Mouse (Mus musculus): ENCODE data around the gene Apoc2. TPM values are rescaled to one million over a fixed set of nuclear protein-coding genes. Genes with fewer than 3 reads are reported as not detected.

Apoc2 gene
- polyA plus RNA-seq (2012; rRNA removed): 4.6 and 11.0 TPM in 2 replicates

DNA sequence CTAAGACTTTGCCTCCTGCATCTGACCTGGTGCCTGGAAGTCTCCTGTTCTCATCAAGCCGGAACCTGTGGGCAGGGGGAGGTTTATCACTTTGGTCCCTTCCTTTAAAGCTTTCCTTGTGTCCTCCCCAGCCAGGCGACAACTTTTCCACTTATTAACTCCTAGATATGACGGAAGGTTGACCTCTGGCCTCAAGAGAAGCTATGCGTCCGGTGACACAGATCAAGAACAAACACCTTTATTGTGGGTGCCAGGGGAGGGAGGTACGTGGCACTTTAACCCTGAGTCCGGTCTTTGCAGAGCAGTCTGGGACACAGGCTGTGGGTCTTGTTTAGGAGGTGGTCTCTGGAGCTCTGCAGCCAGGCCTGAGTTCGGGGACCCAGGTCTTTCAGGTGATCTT, at the start of gene Apoc2:
Apoc2 (minus strand) TSS at position 70 of the 400 bp plus-strand sequence.

DNA sequence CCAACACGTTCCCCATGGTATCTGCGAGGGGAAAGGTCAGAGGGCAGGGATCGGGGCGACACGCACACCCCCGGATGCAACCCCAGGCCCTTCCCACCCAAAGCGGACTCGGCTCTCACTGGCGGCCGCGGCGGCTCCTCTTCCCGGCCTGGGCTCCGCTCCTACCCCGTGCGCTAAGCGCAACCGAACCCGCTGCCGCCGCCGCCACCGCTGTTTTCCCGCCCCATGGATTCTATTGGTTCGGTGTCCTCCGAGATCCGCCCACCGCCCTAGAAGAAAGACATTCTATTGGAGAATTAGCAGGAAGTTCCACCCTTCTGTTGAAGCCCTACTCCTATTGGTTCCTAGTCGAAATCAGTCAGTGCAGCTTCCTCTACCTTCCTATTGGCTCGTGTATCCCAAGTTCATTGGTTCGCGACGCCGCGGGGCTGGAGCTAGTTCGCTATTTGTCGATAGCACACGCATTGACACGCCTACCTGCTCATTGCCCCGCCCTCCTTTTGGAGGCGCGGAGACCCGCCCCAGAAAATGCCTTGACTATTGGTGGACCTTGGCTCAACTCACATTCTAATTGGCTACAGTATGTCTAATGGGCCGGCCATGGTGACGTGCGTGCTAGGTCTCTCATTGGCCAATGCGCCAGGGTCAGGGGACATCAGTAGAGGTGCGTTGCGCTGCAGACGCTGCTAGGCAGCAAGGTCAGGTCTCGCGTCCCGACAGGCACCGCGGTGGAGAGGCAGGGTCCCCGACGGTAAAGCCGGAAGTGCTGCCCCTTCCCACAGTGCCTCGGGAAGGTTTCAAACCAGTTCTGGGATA, 37.7 kb upstream of the Apoc2 start, which contains the start of gene Tomm40:
Tomm40 (minus strand) TSS at position 200 of the 816 bp plus-strand sequence.

DNA sequence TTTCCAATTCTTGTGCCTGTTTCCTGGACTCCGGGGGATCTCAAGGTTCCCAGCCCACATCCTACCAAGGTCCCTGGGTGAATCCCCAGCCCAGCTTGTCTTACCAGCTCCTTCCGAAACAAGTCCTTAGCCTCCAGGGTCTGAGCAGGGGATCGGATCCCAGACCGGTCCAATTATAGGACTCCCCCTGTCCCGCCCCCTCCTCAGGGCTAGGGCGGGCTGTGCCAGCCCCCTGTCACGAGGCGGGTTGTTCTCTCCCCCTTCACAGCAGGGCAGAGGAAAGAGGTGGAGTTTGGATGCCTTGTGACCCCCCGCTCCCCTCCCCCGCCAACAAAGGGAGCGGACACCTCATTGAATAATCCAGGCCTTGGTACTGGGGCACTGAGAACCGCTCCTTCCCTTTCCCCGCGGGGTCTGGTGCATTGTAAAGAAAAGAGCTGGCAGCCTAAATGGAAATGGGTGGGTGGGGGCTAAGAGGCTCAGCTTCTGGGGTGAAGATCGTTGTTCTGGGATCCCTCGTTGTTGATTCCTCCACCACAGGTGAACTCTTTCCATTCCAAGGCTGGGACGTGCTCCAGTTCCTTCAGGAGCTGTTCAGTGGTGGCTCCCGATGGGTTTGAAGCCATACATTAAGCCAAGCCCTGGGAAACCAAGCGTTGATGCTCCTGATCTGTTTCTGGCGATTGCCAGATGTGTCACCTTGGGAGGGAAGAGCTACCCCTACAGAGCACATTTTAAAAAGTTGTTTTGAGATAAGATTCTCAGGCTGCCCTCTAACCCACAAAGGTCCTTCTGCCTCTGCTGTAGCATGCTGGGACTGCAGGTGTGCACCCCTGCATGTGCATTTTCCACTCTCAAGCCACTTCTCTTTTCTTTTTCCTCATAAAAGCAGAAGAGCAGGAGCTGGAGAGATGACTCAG, 21.4 kb upstream of the Apoc2 start, which contains the start of gene Apoe:
Apoe (minus strand) TSS at position 282 of the 920 bp plus-strand sequence.

DNA sequence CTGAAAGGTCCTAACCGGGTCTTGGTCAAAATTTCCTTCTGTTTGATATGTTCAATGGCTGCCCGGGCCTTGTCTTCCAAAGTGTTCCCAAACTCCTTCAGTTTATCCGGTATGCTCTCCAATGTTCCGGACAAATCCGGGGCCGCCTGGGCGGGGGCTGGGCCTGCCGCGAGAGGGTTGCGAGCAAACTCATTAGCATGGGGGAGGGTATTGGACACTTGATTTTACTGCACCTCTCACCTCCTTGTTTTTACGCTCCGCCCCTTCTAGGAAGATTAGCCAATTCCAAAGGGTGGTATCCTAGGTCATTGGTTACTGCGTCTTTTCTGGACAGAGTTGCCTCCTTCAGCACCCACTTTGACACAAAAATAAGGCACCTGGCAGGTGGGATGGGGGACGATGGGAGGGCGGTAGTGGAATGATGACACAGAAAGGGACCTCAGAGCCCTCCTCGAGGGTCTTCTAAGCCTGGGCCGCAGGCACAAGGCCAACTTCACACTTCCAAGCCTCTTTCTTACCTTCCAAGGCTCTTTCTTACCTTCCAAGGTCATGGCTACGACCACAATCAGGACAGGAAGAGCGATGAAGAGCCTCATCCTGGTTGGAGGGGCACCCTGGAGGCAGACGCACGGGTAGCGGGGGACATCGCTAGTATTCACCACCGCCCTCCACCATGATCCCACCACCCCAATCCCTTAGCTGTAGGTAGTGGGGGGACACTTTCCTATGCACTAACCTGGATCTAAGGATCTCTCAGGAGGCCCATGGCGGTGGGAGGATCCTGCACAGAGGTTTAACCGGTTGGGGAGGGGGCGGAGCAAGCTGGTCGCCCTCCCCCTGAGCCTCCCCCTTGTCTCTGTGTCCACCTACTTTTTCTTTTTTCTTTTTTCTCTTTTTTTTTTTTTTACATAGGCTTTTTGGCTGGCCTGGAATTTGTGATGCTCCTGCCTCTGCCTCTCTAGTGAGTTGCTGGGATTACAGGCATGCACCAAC, 14.4 kb upstream of the Apoc2 start, which contains the start of gene Apoc1:
Apoc1 (minus strand) TSS at position 788 of the 993 bp plus-strand sequence.

GRCm38 (mm10) chr7:19681202-19681694, 3.5 kb upstream of the Apoc2 start, which contains the start of the genes Gm44805 and Apoc4:
Gene Gm44805, minus strand, starts transcription at chr7:19681423.
Gene Apoc4, minus strand, starts transcription at chr7:19681479.

DNA sequence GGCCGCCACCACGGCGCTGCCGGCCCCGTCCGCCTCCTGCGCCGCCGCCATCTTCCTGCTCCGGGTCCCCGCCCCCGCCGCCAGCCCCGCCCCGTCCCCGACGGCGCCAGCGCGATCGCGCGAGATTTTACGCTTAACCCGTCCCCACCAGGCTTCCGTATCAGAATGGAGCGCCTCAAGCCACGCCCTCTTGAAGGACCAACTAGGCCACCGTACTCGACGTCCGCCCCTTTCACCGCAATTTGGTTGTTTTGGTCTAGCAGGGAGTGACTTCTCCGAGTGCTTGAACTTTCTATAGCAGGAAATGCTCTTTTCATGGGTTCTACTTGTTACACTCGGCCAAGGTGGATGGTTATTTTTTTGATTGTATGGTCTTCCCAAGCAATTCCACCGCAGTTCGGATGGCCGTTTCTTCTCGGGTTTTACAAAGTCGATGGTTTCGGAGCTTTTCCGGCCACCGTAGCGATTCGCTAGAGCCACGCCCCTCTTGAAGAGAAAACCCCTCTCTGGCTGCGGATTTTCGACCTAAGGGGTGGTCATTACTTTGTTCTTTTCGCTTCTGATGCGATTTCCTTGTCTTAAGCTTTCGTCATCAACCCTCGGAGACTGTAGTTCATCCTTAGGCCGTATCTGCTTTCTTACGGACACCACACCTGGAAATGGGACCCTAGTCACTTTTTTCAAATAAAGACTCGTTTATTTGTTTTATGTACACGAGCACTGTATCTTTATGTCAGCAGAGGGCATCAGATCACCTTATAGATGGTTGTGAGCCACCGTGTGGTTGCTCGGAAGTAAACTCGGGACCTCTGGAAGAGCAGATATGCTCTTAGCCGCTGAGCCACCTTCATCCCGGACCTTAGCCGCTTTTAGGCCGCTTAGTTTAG, 12.5 kb downstream of the Apoc2 start, which contains the start of gene Clptm1:
Clptm1 (minus strand) TSS at position 79 of the 887 bp plus-strand sequence.

GRCm38 (mm10) chr7:19629361-19629734, 48.4 kb downstream of the Apoc2 start, which contains the start of gene Relb:
Gene Relb, minus strand, starts transcription at chr7:19629438.

Other genes with a start within 250 kb of the Apoc2 start
- gene Mark4, start 219.1 kb downstream of the Apoc2 start, polyA plus RNA-seq (2012; rRNA removed): 33.8 and 41.7 TPM in 2 replicates
- gene Exoc3l2, start 214.6 kb downstream of the Apoc2 start, polyA plus RNA-seq (2012; rRNA removed): 2.1 and 2.9 TPM in 2 replicates
- gene Bloc1s3, start 169.6 kb downstream of the Apoc2 start, polyA plus RNA-seq (2012; rRNA removed): 6.3 and 9.5 TPM in 2 replicates
- 36.1 and 56.2 TPM in 2 replicates for gene Trappc6a, start 169.5 kb downstream of the Apoc2 start, polyA plus RNA-seq (2012; rRNA removed)
- 0.10 and 0.15 TPM in 2 replicates for gene Nkpd1, start 160.1 kb downstream of the Apoc2 start, polyA plus RNA-seq (2012; rRNA removed)
- gene Ppp1r37, start 114.9 kb downstream of the Apoc2 start, polyA plus RNA-seq (2012; rRNA removed): 59.4 and 66.9 TPM in 2 replicates
- 1.0 and 1.3 TPM in 2 replicates for gene Zfp296, start 100.7 kb downstream of the Apoc2 start, polyA plus RNA-seq (2012; rRNA removed)
- 40.7 and 66.6 TPM in 2 replicates for gene Gemin7, start 100.3 kb downstream of the Apoc2 start, polyA plus RNA-seq (2012; rRNA removed)
- 134 and 154 TPM in 2 replicates for gene Clasrp, start 73.5 kb downstream of the Apoc2 start, polyA plus RNA-seq (2012; rRNA removed)
- gene Relb, start 48.5 kb downstream of the Apoc2 start, polyA plus RNA-seq (2012; rRNA removed): 2.4 and 4.4 TPM in 2 replicates
- gene Clptm1, start 12.9 kb downstream of the Apoc2 start, polyA plus RNA-seq (2012; rRNA removed): 36.8 and 58.8 TPM in 2 replicates
- gene Gm44805, start 3.5 kb upstream of the Apoc2 start, polyA plus RNA-seq (2012; rRNA removed): not detected in 2 replicates
- 0.19 and 0.41 TPM in 2 replicates for gene Apoc4, start 3.5 kb upstream of the Apoc2 start, polyA plus RNA-seq (2012; rRNA removed)
- 4.9 and 8.1 TPM in 2 replicates for gene Apoc1, start 14.7 kb upstream of the Apoc2 start, polyA plus RNA-seq (2012; rRNA removed)
- gene Apoe, start 21.2 kb upstream of the Apoc2 start, polyA plus RNA-seq (2012; rRNA removed): 198 and 270 TPM in 2 replicates
- 102 and 110 TPM in 2 replicates for gene Tomm40, start 37.5 kb upstream of the Apoc2 start, polyA plus RNA-seq (2012; rRNA removed)
- 43.3 and 45.3 TPM in 2 replicates for gene Nectin2, start 72.5 kb upstream of the Apoc2 start, polyA plus RNA-seq (2012; rRNA removed)
- gene Bcam, start 93.1 kb upstream of the Apoc2 start, polyA plus RNA-seq (2012; rRNA removed): 18.2 and 28.9 TPM in 2 replicates
- 0.34 and 0.46 TPM in 2 replicates for gene Cblc, start 118.9 kb upstream of the Apoc2 start, polyA plus RNA-seq (2012; rRNA removed)
- gene Bcl3, start 144.8 kb upstream of the Apoc2 start, polyA plus RNA-seq (2012; rRNA removed): 0.60 and 1.0 TPM in 2 replicates
- 0.24 and 0.29 TPM in 2 replicates for gene Gm19345, start 174.1 kb upstream of the Apoc2 start, polyA plus RNA-seq (2012; rRNA removed)
- gene Ceacam16, start 183.4 kb upstream of the Apoc2 start, polyA plus RNA-seq (2012; rRNA removed): not detected in 2 replicates
- gene Ceacam19, start 210.0 kb upstream of the Apoc2 start, polyA plus RNA-seq (2012; rRNA removed): not detected in 2 replicates
- 3.6 and 8.4 TPM in 2 replicates for gene Pvr, start 243.2 kb upstream of the Apoc2 start, polyA plus RNA-seq (2012; rRNA removed)

All from central nervous system, embryonic 11.5 days (tissue).